Mouse (Mus musculus): ENCODE results near the gene Klk10. TPM values are rescaled to one million over a fixed set of nuclear protein-coding genes. Genes with fewer than 3 reads are reported as not detected.

Gene Klk10
- under 1 TPM; 0.45 to 0.79 TPM for total RNA-seq (2021)
- long read RNA-seq, experiment 1, partial matches to known transcripts = 0 of 1 reads
- long read RNA-seq, experiment 1, other reads (novel, unspliced or antisense) = 0 of 1 reads
- long read RNA-seq, experiment 2 = 0 reads

DNA sequence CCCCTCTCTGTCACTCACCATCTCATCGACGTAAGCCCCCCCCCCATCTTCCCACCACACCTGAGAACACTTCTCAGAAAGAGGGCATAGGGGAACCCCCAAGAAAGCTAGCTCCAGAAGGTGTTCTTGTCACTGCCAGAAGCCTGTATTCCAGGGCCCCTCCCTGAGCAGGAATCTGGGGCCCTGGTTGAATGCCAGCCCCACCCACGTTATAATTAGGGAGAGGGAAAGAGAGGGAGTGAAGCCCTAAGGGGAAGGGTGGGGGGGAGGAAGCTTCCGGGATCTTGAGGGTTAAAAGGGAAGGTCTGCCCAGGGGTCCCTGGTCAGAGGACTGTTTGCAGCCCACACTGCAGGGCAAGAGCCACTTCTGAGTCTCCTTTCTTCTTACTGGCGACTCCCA lies at the start of gene Klk10:
Gene Klk10, plus strand, starts transcription at position 290 of the 400 bp plus-strand sequence.
- DNase-seq = no peak

DNA sequence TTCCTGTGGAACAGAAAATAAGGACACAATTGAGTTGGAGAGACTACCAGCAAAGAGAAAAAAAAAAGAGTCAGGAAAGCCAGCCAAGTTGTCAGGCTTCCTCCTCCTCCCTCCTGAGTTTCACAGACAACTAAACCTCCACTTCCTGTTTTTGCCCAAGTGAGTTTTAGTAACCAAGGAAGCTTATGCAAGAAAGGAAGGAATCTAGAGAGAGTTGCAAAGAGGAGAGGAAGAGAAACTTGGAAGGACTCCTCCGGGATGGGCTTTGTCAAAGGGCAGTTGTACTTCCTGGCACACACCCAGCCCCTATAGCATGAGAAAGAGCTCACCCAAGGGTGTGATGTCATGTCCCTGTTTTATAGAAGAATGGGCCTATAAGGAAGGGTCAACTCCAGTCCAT lies 33.0 kb upstream of the Klk10 start:
- no peak for DNase-seq

DNA sequence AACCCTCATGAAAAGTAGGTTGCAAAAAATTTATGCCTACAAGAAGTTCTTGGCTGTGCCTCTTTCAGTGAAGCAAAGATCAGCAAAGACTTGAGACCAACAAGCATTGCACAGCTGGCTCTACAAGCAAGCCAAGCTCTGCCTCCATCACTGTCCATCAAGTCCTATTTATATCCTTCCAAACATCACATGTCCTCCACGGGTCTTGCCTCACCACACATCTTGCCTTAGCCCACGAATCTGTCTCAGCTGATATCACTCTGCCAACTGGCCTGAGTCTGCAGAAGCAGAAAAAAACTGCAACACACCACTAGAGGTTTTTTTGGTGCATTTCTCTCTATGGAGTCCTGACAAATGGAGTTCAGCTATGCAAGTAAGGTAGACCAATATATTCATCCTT lies 28.0 kb upstream of the Klk10 start:
- DNase-seq = no peak

DNA sequence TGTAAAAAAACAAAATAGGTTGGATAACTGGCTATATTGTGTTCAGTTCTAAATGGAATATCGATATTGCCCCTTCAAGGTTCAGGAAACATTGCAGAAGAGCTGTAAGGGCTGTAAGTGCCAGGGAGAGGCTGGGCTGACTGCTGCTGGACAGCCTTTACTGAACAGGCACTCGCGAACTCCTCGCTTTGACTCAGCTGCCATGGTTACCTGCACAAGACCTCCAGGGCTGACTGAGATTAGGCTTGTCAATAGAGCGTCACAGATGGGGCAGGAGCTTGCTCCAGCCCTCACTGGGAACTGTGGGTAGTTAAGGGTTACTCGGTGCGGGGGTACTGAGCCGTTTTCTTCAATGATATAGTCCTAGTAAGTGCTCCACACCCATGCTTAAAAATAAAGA lies 14.4 kb upstream of the Klk10 start:
- DNase-seq = no peak

DNA sequence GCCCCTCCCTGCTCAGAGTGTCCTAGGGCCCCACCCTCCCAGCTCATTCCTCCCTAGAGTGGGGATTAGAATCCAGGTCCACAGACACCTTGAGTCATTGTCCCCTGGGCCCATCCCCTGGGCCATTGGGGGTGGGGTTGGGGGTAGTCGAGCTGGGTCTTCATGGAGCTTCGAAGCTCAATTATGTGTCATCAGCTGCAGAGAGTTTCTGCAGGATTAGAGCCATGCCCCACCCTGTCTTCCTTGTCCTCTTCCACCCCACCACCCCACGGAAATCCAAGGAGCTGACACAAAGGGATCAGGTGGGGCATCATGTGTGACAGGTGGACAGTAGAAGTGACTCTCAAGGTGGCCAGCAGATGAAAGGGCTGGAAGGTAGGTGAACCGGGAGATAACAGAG lies 12.2 kb upstream of the Klk10 start, which contains the start of gene Klk12:
Gene Klk12, plus strand, starts transcription at position 301 of the 400 bp plus-strand sequence.
- no peak for DNase-seq

DNA sequence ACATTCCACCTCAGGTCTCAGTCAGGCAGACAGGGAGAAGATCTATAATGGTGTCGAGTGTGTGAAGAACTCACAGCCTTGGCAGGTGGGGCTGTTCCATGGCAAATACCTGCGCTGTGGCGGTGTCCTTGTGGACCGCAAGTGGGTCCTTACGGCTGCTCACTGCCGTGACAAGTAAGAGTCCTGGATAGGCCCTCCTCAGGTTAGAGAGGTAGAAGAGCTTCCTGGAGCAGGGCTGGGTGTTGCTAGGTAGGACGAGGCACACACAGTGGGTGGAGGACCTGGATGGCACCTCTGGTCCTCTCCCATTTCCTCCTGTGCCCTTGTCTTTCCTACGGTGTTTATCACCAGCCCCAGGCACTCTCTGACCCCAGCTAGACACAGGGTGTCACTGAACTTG lies 11.2 kb upstream of the Klk10 start:
- DNase-seq = no peak

DNA sequence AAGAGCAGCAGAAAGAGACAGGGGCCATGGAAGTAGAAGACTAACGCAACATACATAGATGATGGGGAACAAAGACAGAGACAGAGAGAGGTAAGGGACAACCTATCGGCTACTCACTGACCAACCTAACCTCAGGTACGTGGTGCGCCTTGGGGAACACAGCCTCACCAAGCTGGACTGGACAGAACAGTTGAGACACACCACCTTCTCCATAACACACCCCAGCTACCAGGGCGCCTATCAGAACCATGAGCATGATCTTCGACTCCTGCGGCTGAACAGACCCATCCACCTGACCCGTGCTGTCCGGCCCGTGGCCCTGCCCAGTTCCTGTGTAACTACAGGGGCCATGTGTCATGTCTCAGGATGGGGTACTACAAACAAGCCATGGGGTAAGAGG lies 10.1 kb upstream of the Klk10 start:
- no peak for DNase-seq

DNA sequence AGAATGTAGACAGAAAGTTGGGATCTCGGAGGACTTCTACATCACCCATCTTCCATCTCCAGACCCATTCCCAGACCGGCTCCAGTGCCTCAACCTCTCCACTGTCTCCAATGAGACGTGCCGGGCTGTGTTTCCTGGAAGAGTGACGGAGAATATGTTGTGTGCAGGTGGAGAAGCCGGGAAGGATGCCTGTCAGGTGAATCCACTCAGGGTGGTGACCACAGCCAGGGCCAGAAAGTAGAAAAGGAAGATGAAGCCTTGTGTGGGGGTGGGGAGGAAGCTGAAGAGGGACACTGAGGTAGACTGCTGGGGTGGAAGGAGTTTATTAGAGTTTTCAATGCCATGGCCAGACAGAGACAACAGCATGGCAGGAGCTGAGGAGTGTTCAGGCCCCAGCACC lies 8.9 kb upstream of the Klk10 start:
- DNase-seq = no peak

DNA sequence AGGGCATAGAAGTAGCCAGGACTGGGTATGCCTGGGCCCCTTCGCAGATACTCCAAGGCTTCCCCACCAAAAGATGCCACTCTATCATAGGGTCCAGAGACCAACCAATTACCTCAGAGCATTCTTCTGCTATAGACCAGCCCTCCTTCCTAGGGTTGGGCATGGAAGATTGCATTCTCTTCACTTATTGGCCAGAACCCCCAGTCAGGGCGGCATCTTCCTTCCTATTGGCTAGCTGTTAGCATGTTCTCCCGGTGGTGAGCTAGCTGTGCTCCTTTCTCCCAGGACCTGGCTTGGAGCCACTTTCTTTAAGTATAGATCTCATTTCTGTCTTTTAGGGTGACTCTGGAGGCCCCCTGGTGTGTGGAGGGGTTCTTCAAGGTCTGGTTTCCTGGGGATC lies 7.9 kb upstream of the Klk10 start:
- DNase-seq = no peak

DNA sequence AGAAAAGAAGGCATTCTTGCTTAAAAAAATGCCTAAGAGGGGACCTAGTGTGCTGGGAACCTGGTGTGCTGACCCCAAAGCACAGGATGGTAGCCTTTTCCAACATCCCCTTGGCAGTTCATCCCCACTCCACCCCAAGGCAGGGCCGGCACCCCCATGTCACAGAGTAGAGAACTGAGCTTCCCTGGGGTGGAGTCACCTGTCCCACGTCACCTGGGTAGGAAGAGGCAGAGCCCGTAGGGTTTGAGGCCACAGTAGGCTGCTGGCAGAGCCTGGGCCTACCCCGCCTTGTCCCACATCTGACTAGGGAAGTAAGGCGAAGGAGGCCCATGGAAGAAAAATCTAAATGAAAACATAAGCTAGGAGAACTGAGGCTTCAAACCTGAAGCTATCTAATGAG lies 6.5 kb upstream of the Klk10 start, which contains the start of gene Klk11:
Gene Klk11, plus strand, starts transcription at position 241 of the 400 bp plus-strand sequence.
- DNase-seq = no peak

DNA sequence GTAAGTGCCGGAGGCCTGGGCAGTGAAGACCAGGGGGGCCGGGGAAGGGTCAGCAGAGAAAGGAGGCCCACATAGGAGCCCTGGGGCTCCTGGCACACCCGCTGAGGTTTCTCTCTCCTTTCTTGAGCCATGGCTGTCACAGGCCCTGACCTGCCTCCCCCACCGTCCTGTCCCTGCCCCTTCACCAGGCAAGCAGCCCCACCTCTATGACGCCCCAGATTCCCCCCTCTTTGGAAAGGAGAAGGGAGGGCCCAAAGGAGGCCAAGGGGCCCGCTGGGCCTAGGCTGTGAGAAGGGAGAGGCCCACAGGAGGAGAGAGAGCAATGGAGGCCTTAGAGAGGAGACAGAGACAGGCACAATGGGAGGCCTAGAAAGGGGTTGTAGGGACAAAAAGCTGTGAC lies 6.0 kb upstream of the Klk10 start:
- no peak for DNase-seq

DNA sequence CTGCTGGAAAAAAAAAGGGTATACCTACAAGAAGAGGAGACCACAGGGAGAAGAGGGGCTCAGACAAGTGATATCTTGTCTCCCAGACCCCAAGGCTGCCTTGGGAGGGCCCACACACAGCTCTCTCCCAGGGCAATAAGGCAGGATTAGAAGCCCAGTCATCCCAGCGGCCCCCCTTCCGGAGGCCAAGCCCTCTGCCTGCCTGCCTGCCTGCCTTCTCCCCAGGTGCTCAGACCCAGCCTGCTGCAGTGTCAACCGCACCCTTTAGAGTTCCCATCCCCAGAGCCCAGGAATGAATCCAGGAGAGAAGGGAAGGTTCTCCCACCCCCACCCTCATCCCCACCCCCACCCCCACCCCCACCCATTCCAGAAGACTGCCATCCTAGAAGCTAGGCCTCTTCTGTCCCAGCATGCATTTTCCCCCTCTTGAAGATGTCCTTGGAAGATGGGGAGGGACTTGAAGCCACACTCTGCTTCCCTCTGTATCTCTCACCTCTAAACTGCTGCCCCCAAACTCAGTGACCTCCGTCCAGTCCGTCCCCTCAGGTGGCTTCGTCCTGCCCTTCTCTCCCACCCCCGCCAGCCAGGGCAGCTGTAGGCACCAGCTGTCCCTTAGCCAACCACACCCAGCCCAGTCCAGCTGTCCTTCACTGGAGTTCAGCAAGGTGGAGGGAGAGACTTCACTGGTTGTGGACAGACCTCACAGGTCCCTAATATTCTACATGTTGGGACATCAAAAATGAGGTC lies 5.4 kb upstream of the Klk10 start:
- no peak for DNase-seq

DNA sequence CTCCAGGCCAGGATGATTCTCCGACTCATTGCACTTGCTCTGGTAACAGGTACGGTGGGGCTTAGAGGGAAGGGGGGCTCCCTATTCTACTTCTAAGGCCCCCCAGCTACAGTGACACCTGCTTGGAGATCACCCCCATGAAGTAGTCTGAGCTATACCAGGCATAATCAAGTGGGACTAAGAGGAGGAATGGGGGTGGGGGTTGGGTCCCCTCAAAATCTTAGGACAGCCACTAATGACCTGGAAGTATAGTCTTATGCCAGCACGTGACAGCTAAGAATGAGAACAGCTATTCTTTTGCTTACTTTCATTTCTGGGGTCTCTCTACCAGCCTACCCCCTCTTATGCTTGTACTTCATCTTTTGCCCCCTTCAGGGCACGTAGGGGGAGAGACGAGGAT lies 4.3 kb upstream of the Klk10 start:
- no peak for DNase-seq

DNA sequence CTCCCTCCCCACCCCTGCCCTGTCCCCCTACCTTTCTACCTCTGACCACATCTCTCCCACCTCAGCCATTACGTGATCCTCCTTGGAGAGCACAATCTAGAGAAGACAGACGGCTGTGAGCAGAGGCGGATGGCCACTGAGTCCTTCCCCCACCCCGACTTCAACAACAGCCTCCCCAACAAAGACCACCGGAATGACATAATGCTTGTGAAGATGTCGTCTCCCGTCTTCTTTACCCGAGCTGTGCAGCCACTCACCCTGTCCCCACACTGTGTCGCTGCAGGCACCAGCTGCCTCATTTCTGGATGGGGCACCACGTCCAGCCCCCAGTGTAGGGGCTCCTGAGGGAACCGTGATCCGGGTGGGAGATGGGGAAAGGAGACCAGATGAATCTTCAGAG lies 3.4 kb upstream of the Klk10 start:
- no peak for DNase-seq

DNA sequence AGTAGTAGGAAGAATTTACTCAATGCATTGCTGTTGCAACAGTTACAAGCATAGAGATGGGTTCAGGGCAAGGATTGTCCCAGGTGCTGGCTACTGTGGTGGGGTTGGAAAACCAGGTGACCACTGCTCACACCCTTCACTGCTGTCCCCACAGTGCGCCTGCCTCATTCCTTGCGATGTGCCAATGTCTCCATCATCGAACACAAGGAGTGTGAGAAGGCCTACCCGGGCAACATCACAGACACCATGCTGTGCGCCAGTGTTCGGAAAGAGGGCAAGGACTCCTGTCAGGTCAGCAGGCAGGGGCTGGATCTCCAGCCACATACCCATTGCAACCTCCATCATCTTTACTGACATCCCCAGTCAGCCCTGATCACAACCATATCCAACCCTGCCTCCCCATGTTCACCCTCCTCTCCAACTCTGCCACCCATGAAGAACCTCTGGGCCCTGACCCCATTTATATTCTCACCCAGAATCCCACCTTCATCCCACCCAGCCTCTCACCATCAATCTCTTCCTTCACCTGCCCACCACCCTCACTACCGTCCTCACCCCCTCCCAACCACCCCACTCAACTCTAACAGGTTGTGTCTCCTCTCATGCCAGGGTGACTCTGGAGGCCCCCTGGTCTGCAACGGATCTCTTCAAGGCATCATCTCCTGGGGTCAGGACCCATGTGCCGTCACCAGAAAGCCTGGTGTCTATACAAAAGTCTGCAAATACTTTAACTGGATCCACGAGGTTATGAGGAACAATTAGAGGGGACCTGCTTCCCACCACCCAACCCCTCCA lies 2.5 kb upstream of the Klk10 start:
- DNase-seq = no peak

DNA sequence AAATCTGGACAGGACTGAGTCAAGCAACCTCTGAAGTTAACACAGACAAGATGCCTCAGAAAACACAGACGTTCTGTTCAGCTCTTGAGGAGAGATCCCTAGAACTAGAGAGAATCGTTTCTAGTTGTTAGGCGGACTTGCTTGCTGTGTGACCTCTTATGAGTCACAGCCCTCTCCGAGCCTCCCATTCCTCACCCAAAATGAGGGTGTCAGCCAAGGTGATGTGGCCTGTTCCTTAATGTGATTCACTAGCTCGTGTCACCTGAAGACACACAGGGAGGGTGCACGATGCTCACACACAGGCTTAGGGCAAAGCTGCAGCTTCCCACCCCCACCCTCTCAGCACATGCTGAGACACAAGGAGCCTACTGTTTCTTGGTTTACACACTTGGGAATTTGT lies 594 bp upstream of the Klk10 start:
- DNase-seq = no peak

DNA sequence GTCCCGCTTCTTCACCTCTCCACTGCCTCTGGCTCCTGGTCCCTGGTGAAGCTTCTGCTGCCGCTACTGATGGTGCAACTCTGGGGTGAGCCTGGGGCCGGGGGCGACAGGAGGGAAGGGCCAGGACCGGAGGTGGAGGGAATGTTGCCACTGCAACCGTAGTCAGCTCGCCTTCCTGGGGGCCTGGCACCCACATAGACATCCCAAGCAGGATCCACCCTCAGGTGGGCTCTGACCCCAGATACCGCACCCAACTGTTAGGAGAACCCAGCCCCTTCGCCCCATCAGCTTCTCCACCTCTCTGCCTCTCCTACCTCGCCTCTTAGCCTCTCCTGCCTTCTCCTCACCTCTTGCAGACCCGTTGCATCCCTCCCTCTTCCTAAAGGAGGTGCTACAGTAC lies 706 bp downstream of the Klk10 start:
- DNase-seq = no peak

DNA sequence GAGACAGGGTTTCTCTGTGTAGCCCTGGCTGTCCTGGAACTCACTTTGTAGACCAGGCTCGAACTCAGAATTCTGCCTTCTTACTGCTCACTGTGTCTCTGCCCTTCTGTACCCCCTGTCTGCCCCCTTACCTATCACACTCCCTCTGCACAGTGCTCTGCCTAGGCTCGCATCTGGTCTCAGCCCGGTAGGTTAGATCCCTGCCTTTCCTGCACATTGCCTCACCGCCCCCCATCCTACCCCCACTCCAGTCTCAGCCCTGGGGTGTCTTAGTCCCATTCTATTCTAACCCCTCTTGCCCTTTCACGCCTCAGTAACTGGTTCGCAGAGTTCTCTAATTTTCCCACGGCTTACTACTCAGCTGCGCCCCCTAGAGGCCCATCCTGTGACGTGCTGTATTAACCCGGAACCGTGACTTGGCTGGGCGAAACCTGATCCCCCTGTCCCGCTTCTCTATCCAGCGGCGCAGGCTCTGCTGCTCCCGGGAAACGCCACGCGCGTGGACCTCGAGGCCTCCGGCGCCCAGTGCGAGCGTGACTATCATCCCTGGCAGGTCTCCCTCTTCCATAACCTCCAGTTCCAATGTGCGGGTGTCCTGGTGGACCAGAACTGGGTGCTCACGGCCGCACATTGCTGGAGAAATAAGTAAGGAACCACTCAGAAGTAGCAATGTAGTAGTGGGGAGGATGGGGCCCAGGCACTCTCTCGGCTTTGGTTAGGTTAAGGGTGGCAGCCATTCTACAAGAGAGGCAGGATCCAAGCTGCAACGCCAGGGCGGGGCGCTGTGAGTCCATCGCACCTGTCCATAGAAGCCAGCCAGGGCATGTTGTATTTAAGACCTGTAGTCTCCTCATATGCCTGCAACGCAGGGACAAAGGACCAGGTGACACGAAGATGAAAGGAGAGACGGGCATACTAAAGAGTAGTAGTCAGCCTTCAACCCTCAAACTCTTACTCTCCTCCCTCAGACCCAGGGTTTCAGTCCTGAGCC lies 1.7 kb downstream of the Klk10 start:
- peak; percentile 86 for DNase-seq

DNA sequence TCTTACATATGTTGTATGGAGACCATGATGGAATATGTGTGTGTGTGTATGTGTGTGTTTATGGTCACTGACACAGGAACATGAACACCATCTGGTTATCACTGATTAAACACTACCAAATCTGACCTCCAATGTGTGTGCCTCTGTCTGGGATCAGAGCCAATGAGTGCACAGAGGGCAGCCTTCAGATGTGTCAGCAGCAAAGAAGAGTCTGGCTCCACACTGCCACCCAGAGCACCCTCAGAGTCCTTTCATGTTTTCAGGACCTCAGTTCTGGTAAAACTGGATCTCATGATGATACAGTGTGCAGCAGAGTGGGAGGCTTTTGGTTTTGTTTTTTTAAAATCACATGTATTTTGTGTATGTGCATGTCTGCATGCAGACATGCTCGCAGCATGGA lies 4.5 kb downstream of the Klk10 start:
- peak; percentile 68 for DNase-seq

DNA sequence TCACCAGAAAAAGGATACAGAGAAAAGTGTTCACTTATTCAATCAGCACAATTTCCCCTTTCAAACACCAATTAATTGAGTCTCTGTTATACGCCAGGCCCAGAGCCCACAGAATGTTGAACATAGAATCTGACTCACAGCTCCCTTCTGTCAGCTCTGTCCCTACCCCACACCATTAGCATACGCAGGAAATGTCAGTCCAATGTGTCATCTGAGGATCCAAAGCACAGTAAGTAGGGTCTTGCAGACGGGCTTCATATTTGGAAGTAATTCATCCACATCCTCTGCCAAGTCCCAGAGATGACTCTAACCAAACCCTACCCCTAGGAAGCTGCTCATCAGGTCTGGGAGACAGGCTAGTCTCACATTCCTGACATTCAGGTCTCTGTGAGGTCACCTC lies 7.3 kb downstream of the Klk10 start:
- DNase-seq = no peak

DNA sequence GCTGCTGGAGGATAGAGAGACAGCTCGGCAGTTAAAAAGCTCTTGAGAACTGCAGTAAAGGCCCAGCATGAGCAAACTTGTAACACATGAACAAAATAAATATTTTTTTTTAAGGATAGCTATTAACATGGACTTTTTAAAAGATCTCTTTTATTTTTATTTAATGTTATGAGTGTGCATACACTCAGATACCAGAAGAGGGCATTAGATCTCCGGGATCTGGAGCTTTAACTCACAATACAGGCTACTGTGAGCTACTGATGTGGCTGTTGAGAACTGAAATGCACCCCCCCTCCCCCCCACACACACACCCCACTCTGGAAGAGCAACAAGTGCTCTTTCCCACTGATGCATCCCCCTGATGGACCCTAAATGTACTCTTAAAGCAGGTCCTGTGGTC lies 8.5 kb downstream of the Klk10 start:
- no peak for DNase-seq

DNA sequence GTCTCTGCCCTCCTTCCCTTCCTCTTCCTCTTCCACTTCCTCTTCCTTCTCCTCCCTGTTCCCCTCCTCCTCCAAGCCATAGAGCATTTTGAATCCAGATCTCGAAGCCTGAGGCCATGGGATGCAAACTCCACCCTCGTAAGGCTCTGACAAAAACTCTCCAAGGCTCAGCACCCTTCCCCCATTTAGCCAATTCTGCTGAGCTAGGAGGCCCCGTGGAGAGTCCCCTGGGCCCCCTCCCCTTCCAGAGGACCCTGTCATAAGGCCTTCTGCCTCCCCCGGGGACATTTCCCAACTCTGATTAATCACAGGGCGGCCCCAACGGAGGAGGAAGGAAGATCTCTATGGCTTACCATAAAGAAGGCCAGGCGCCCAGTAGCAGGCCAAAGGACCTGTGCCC lies 10.8 kb downstream of the Klk10 start, which contains the start of gene Klk9:
Gene Klk9, plus strand, starts transcription at position 301 of the 400 bp plus-strand sequence.
- no peak for DNase-seq

All from adrenal gland, postnatal 10 days (tissue).